Mouse (Mus musculus) right cerebral cortex, postnatal 10 days (tissue): ENCODE measurements around the gene Fbxo39.
A peak's percentile ranks its signal among the peaks of the same experiment; 100 is the strongest.
"Not testable (repeated sequence)": the region's sequence is repeated elsewhere in the genome, so short reads cannot be mapped to it uniquely, and the experiment has no call there.

Source experiments
- DNase-seq, 2 experiments: peaks; one replicate each; pipeline ENCODE4 v3.0.0; 2021; ENCODE audit warnings: low spot score in 2 of 2

Fbxo39 gene

GRCm38 (mm10) chr11:72311355-72312001, 2.8 kb upstream of the Fbxo39 start:
- no peak for DNase-seq

- DNase-seq: no peak
Measured at GRCm38 (mm10) chr11:72318026-72318425, 3.8 kb downstream of the Fbxo39 start.

- DNase-seq: no peak
Measured at GRCm38 (mm10) chr11:72324431-72324830, 10.2 kb downstream of the Fbxo39 start.

GRCm38 (mm10) chr11:72325701-72326100, 11.5 kb downstream of the Fbxo39 start:
- DNase-seq: no peak

GRCm38 (mm10) chr11:72332951-72333667, 18.9 kb downstream of the Fbxo39 start:
- DNase-seq: peak; percentile 39 to 58

GRCm38 (mm10) chr11:72334653-72335052, 20.4 kb downstream of the Fbxo39 start:
- DNase-seq: no peak

GRCm38 (mm10) chr11:72336726-72337125, 22.5 kb downstream of the Fbxo39 start:
- DNase-seq: no peak

GRCm38 (mm10) chr11:72338437-72338871, 24.2 kb downstream of the Fbxo39 start:
- DNase-seq: no peak

GRCm38 (mm10) chr11:72339716-72340115, 25.5 kb downstream of the Fbxo39 start:
- DNase-seq: no peak

- peak; percentile 75 to 77 for DNase-seq
Measured at GRCm38 (mm10) chr11:72342549-72343237, 28.4 kb downstream of the Fbxo39 start.

- DNase-seq: not testable (repeated sequence)
Measured at GRCm38 (mm10) chr11:72343238-72343625, 29.0 kb downstream of the Fbxo39 start.

- DNase-seq: peak; percentile 50 to 71
Measured at GRCm38 (mm10) chr11:72343904-72344303, 29.7 kb downstream of the Fbxo39 start.

- DNase-seq: no peak
Measured at GRCm38 (mm10) chr11:72344486-72344885, 30.2 kb downstream of the Fbxo39 start.

GRCm38 (mm10) chr11:72348563-72348962, 34.3 kb downstream of the Fbxo39 start:
- no peak for DNase-seq

- DNase-seq: peak in 1 of 2 experiments; percentile 38
Measured at GRCm38 (mm10) chr11:72349016-72349415, 34.8 kb downstream of the Fbxo39 start.

GRCm38 (mm10) chr11:72349652-72350051, 35.4 kb downstream of the Fbxo39 start:
- no peak for DNase-seq

GRCm38 (mm10) chr11:72352272-72352671, 38.0 kb downstream of the Fbxo39 start:
- DNase-seq: no peak

GRCm38 (mm10) chr11:72353186-72353585, 38.9 kb downstream of the Fbxo39 start:
- no peak for DNase-seq

GRCm38 (mm10) chr11:72354971-72355728, 40.9 kb downstream of the Fbxo39 start:
- peak in 1 of 2 experiments; percentile 71 for DNase-seq

GRCm38 (mm10) chr11:72361385-72362346, 47.4 kb downstream of the Fbxo39 start:
- peak; percentile 86 for DNase-seq

GRCm38 (mm10) chr11:72362347-72362741, 48.1 kb downstream of the Fbxo39 start, which contains the start of gene Tekt1:
Gene Tekt1, minus strand, starts transcription at chr11:72362442.
- DNase-seq: no peak
